Mouse (Mus musculus) ES-E14 (cell line): ENCODE measurements around the gene Gm11213. TPM values are rescaled to one million over a fixed set of nuclear protein-coding genes. Genes with fewer than 3 reads are reported as not detected.

ENCODE experiments used
- DNase-seq: peaks from one replicate; pipeline ENCODE4 v3.0.0-alpha.2; 2013; ENCODE audit warnings: low read depth, low spot score
- H3K27ac ChIP-seq: 2 replicates; pipeline ENCODE4 v1.5.1; 2012; ENCODE audit warnings: low read depth, mild to moderate bottlenecking, low read length, moderate library complexity, mixed read lengths; ENCODE audit not compliant: poor library complexity, insufficient read depth, severe bottlenecking
- H3K36me3 ChIP-seq: 2 replicates; pipeline ENCODE4 v1.6.1; 2012; ENCODE audit warnings: mild to moderate bottlenecking, low read length, moderate library complexity, mixed read lengths; ENCODE audit not compliant: control insufficient read depth, poor library complexity, insufficient read depth, severe bottlenecking
- H3K4me1 ChIP-seq, 2 experiments: fragments of 150-350 bp in 1 of 2; sonication (generic) in 1 of 2; 2 replicates each; pipeline ENCODE4 v1.6.1; 2012; ENCODE audit warnings: low read length in 2 of 2, mild to moderate bottlenecking in 1 of 2, mixed read lengths in 1 of 2; ENCODE audit not compliant: control insufficient read depth in 2 of 2, insufficient read depth in 2 of 2, poor library complexity in 1 of 2
- H3K4me3 ChIP-seq, 2 experiments: fragments of 150-350 bp in 1 of 2; sonication (generic) in 1 of 2; 2 replicates each; pipeline ENCODE4 v1.5.1; 2012; ENCODE audit warnings: low read length in 2 of 2, low read depth in 1 of 2, mild to moderate bottlenecking in 1 of 2, mixed read lengths in 1 of 2; ENCODE audit not compliant: insufficient read depth in 1 of 2, poor library complexity in 1 of 2, severe bottlenecking in 1 of 2
- H3K9ac ChIP-seq: 2 replicates; pipeline ENCODE4 v1.6.1; 2012; ENCODE audit warnings: low read depth, mild to moderate bottlenecking, low read length, mixed read lengths; ENCODE audit not compliant: poor library complexity, insufficient read depth, severe bottlenecking
- H3K9me3 ChIP-seq: fragments of 150-350 bp; sonication (generic); 2 replicates; pipeline ENCODE4 v1.6.1; 2012; ENCODE audit warnings: low read depth, mild to moderate bottlenecking, low read length; ENCODE audit not compliant: control insufficient read depth, insufficient read depth
- CHD2 ChIP-seq: IDR thresholded peaks from 2 replicates; pipeline ENCODE4 v1.6.1; 2014; ENCODE audit warnings: mild to moderate bottlenecking, low read depth, low read length, inconsistent platforms
- HCFC1 ChIP-seq: IDR thresholded peaks from 2 replicates; pipeline ENCODE4 v1.6.1; 2012; ENCODE audit warnings: low read length, inconsistent platforms, borderline replicate concordance; ENCODE audit not compliant: insufficient read depth
- MAFK ChIP-seq: IDR thresholded peaks from 2 replicates; pipeline ENCODE4 v1.6.1; 2014; ENCODE audit warnings: mild to moderate bottlenecking, low read depth, low read length, inconsistent platforms; ENCODE audit not compliant: insufficient read depth
- ZC3H11A ChIP-seq: IDR thresholded peaks from 2 replicates; pipeline ENCODE4 v1.6.1; 2012; ENCODE audit warnings: low read depth, mild to moderate bottlenecking, inconsistent platforms, low read length, borderline replicate concordance
- ZNF384 ChIP-seq: IDR thresholded peaks from 2 replicates; pipeline ENCODE4 v1.6.1; 2012; ENCODE audit warnings: low read depth, low read length, inconsistent platforms
- in situ Hi-C, 2 experiments: fragments of 600-800 bp; cut with MboI; formaldehyde crosslinking; loops; one replicate each; pipeline ENCODE4 v1.15.1; 2025; ENCODE audit warnings: low sequenced_read_pairs in 2 of 2, inconsistent platforms in 1 of 2; ENCODE audit not compliant: unreplicated experiment in 2 of 2
- total RNA-seq: library from RNA; depleted of rRNA; stranded (reverse); fragments of 300-350 nt; gene quantifications from 2 replicates; pipeline ENCODE4 v1.2.3, GENCODE M21; 2012

The Gm11213 gene
- total RNA-seq, 1 experiment, result not detected

DNA sequence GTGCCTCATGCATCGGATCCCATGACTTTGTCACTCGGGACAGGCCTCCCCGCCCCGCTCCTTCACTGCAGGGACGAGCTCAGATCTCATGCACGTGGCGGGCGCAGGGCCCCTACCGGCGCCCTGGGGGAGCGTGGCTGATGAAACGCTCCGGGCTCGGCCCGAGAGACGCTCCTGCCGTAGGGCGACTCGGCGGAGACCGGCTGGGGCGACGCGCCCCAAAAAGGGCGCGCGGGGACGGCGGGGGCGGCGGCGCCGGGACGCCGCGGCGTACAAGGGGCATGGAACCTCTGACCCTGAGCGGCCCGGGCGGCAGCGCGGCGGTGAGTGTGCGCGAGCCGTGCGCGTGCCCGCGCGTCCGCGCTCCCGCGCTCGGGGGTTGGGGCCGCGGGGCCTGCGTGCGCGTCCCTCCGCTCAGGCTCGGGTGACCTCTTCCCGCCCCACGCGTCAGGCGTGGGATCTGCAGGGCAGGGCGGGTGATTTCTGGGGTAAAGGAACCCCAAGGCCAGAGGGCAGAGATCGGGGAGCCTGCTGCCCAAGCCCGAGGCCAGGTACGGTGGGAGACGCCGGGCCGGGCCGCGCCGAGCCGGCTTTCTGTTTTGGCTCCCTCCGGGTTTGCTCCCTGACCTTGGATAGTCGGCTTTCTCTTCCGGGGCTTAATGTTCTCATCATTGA lies 46.5 kb downstream of the Gm11213 start, which contains the start of gene Tmem268:
TSS of gene Tmem268 (plus strand) at position 375 of the 675 bp plus-strand sequence.
- Histone ChIP-seq H3K27ac (no peak within 1 kb of the TSS), H3K4me3 (peak within 1 kb of the TSS; percentile 65 to 77), H3K9me3 (no peaks in the 10 kb centered on the region), H3K36me3 (peaks cover 2% of the 10 kb centered on the region; the same call in 1 of the 2 replicates), H3K9ac (peak within 1 kb of the TSS; percentile 85), H3K4me1 (peaks cover 2 to 18% of the 10 kb centered on the region in 2 experiments; a peak in 3 of 4 replicates)
- in situ Hi-C loops, result no loop called here
- peak; percentile 51 for DNase-seq
- TF ChIP-seq ZC3H11A (no peak), HCFC1 (peak; percentile 56; the same call in 1 of the 2 replicates)

GRCm38 (mm10) chr4:63557124-63558059 lies 47.7 kb downstream of the Gm11213 start:
- Histone ChIP-seq H3K9me3 (no peaks in the 10 kb centered on the region), H3K4me3 (peak overlapping the region; percentile 1 to 65; a peak in 2 of 4 replicates), H3K4me1 (peaks cover 2 to 18% of the 10 kb centered on the region in 2 experiments; a peak in 3 of 4 replicates), H3K27ac (no peak overlapping the region), H3K36me3 (0 out of 2 replicates have a peak, but pooled peaks cover under 1% of the 10 kb centered on the region), H3K9ac (no peak overlapping the region)
- in situ Hi-C loops, result no loop called here
- TF ChIP-seq HCFC1, result no peak
- TF ChIP-seq MAFK, result no peak
- TF ChIP-seq ZNF384, result no peak
- no peak for TF ChIP-seq CHD2
- no peak for TF ChIP-seq ZC3H11A
- DNase-seq, result no peak

- peaks cover 2 to 18% of the 10 kb centered on the region in 2 experiments; a peak in 3 of 4 replicates for H3K4me1 ChIP-seq
- peaks cover 7% of the 10 kb centered on the region; the same call in 1 of the 2 replicates for H3K36me3 ChIP-seq
- no peak overlapping the region for H3K9ac ChIP-seq
- no peak overlapping the region for H3K27ac ChIP-seq
- no peak overlapping the region for H3K4me3 ChIP-seq
- no peak for DNase-seq
- in situ Hi-C loops, result no loop called here
- TF ChIP-seq ZNF384 (no peak), ZC3H11A (no peak), HCFC1 (no peak), MAFK (no peak)
- no peaks in the 10 kb centered on the region for H3K9me3 ChIP-seq
These were observed 48.4 kb downstream of the Gm11213 start for GRCm38 (mm10) chr4:63556665-63557064.

DNA sequence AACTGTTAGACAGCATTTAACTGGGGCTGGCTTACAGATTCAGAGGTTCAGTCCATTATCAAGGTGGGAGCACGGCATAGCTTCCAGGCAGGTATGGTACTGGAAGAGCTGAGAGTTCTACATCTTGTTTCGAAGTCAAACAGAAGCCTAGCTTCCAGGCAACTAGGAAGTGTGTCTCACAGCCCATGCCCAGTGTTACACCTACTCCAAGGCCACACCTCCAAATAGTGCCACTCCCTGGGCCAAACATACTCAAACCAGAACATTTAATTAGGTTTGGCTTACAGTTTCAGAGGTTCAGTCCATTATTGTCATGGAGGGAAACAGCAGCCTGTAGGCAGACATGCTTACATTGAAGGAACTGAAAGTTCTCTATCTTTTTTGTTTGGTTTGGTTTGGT lies 50.0 kb downstream of the Gm11213 start:
- H3K9ac ChIP-seq, result no peak overlapping the region; the same call in 1 of the 2 replicates
- DNase-seq, result no peak
- H3K9me3 ChIP-seq, result no peaks in the 10 kb centered on the region
- H3K27ac ChIP-seq, result no peak overlapping the region
- TF ChIP-seq HCFC1 (no peak), CHD2 (no peak), ZNF384 (no peak), ZC3H11A (no peak)
- H3K36me3 ChIP-seq, result peaks cover 10% of the 10 kb centered on the region
- no peak overlapping the region for H3K4me3 ChIP-seq
- H3K4me1 ChIP-seq, result peaks cover 2 to 18% of the 10 kb centered on the region in 2 experiments; a peak in 3 of 4 replicates
- in situ Hi-C loops, result no loop called here
